Mouse (Mus musculus) limb, embryonic 11.5 days (tissue): Measurements from ENCODE around the gene Tarm1. TPM values are rescaled to one million over a fixed set of nuclear protein-coding genes. Genes with fewer than 3 reads are reported as not detected.

Experiments
- ATAC-seq: fragments of 200-750 bp; cut with Nextera tagmentation; 2 replicates; pipeline ENCODE4 v1.8.0; 2017; ENCODE audit warnings: low read depth; ENCODE audit not compliant: insufficient number of reproducible peaks, low FRiP score, low TSS enrichment
- DNase-seq: peaks from one replicate; pipeline ENCODE4 v3.0.0-alpha.2; 2015; ENCODE audit warnings: low spot score
- H3K27ac ChIP-seq: fragments of 300-500 bp; sonication (generic); replicated peaks from 2 replicates; pipeline ENCODE4 v1.5.1; 2014; ENCODE audit warnings: low read depth, mild to moderate bottlenecking, low read length
- H3K27me3 ChIP-seq: fragments of 300-500 bp; sonication (generic); 2 replicates; pipeline ENCODE4 v1.6.1; 2014; ENCODE audit warnings: mild to moderate bottlenecking, low read length, mixed read lengths; ENCODE audit not compliant: control insufficient read depth, insufficient read depth
- H3K36me3 ChIP-seq: fragments of 300-500 bp; sonication (generic); 2 replicates; pipeline ENCODE4 v1.6.1; 2014; ENCODE audit warnings: mild to moderate bottlenecking, low read length, moderate library complexity, mixed read lengths; ENCODE audit not compliant: control insufficient read depth, insufficient read depth
- H3K4me1 ChIP-seq: fragments of 300-500 bp; sonication (generic); 2 replicates; pipeline ENCODE4 v1.6.1; 2014; ENCODE audit warnings: low read length, mixed read lengths; ENCODE audit not compliant: control insufficient read depth, insufficient read depth
- H3K4me2 ChIP-seq: fragments of 300-500 bp; sonication (generic); 2 replicates; pipeline ENCODE4 v1.6.1; 2014; ENCODE audit warnings: low read depth, mild to moderate bottlenecking, moderate library complexity; ENCODE audit not compliant: severe bottlenecking
- H3K4me3 ChIP-seq: fragments of 300-500 bp; sonication (generic); 2 replicates; pipeline ENCODE4 v1.5.1; 2014; ENCODE audit warnings: low read depth, low read length
- H3K9ac ChIP-seq: fragments of 300-500 bp; sonication (generic); 2 replicates; pipeline ENCODE4 v1.6.1; 2014; ENCODE audit warnings: mild to moderate bottlenecking, low read length
- H3K9me3 ChIP-seq: fragments of 300-500 bp; sonication (generic); 2 replicates; pipeline ENCODE4 v1.6.1; 2016; ENCODE audit warnings: low read length; ENCODE audit not compliant: control insufficient read depth
- WGBS: fragments of 180-500 bp; shearing (Covaris S2); extraction: QIAGEN DNeasy Blood & Tissue Kit; methylation state at CpG from one replicate; pipeline ENCODE4 v1.1.7; 2014; 5-methylcytosine and 5-hydroxymethylcytosine counted together
- polyA plus RNA-seq: library from polyadenylated mRNA; unstranded; fragments of >200 nt; fragmentation: Nextera tagmentation; extraction: Ambion mirVana; gene quantifications from 2 replicates; pipeline ENCODE4 v1.2.1, GENCODE M21; 2014

The Tarm1 gene
- polyA plus RNA-seq, 1 experiment from 2014 or later = not detected

DNA sequence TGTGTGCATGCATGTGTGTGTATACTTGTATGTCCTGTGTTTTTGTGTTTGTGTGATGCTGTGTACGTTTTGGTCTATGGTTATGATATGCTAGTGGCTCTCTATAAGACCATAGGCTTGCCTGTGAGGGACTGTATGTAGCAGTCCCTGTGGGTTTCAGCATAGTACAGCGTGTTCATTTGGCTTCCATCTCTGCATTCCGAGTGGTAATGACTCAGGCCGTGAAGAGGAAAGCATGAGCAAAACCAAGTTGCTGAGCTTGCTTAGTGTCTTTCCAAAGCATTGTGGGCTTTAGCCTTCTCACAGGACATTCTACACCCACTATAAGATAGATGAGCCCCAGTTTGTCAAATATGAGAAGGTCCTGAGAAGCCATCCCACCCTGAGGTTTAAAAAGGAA is 39.1 kb downstream of the Tarm1 start:
- no peaks in the 10 kb centered on the region for H3K9me3 ChIP-seq
- no peak overlapping the region for H3K9ac ChIP-seq
- WGBS = 90% methylated on average over 4 of the region's 4 CpGs
- H3K36me3 ChIP-seq = no peaks in the 10 kb centered on the region
- H3K27me3 ChIP-seq = no peaks in the 10 kb centered on the region
- DNase-seq (no peak), ATAC-seq (no peak)
- no peaks in the 10 kb centered on the region for H3K4me1 ChIP-seq
- H3K27ac ChIP-seq = no peak overlapping the region
- no peak overlapping the region for H3K4me3 ChIP-seq
- H3K4me2 ChIP-seq = no peak overlapping the region

DNA sequence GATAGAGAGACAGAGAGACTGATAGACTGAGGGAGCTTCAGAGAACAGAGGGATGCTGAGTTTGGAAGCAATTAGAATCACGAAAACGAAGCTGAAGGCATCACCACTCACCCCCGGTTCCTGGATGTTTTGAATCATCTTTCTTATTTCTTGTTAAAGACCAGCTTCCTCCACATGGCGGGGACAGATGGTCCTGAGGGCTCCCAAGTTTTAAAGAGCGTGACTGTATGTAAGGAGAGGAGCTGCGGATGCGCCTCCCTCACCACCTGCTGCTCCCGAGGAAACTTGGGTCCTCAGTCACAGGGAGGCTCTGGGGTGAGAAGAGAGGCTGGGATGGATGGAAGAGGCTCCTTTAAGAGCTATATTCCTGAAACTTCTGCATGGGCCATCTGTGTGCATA is 42.2 kb downstream of the Tarm1 start:
- Histone ChIP-seq H3K27ac (no peak overlapping the region), H3K9me3 (no peaks in the 10 kb centered on the region), H3K4me3 (no peak overlapping the region), H3K9ac (no peak overlapping the region), H3K4me1 (no peaks in the 10 kb centered on the region), H3K36me3 (no peaks in the 10 kb centered on the region), H3K4me2 (no peak overlapping the region), H3K27me3 (no peaks in the 10 kb centered on the region)
- WGBS = 88% methylated on average over 8 of the region's 8 CpGs
- ATAC-seq (no peak), DNase-seq (no peak)

DNA sequence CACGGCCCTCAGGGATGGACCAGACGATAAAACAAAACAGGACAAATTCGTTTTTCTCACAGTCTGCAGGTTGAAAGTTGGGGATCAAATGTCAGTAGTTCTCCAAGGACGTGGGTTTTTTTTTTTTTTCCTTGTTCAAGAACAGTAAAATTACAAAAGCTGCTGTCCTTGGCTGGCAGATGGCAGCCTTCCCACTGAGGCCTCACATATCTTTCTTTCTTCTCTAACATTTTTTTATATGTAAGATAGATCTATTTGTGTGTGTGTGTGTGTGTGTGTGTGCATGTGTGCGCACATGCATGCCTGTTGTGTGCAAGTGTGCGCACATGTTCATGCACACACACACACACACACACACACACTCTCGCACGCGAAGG is 44.6 kb downstream of the Tarm1 start:
- ATAC-seq (no peak), DNase-seq (no peak)
- no peak overlapping the region for H3K4me3 ChIP-seq
- 79% methylated on average over 9 of the region's 9 CpGs for whole genome bisulfite sequencing
- H3K9ac ChIP-seq = no peak overlapping the region
- no peaks in the 10 kb centered on the region for H3K4me1 ChIP-seq
- H3K27me3 ChIP-seq = no peaks in the 10 kb centered on the region
- H3K36me3 ChIP-seq = no peaks in the 10 kb centered on the region
- no peak overlapping the region for H3K27ac ChIP-seq
- H3K4me2 ChIP-seq = no peak overlapping the region
- H3K9me3 ChIP-seq = no peaks in the 10 kb centered on the region

DNA sequence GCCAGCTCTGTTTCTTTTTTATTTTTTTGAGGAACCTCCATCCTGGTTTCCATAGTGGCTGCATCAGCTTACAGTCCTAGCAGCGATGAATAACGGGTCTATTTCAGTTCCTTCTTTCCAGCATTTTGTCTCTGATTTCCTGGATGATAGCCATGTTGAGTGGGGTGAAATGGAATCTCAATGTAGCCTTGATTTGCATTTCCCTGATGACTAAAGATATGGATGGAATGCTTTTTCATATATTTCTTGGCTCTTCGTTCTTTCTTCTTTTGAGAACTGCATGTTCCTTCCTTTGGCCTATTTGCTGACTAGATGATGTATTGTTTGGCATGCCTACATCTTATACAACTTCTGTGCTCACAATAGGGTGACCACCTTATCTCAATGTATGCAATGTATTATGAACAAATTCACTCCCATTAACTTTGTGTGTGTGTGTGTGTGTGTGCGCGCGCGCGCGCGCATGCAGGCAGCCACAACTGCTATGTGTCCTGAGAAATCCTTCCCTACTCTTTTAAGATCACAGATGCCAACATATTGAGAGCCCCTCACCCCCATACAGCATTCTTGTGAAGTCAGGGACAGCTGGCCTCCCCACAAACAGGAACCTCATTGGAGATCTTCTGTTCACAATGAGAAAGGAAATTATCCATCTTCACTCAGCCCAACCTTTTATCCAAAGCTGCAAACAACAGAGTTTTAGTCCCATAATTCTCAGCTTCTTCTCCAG is 45.1 kb downstream of the Tarm1 start:
- H3K4me2 ChIP-seq = no peak overlapping the region
- H3K27ac ChIP-seq = no peak overlapping the region
- no peak overlapping the region for H3K9ac ChIP-seq
- H3K4me3 ChIP-seq = no peak overlapping the region
- H3K27me3 ChIP-seq = no peaks in the 10 kb centered on the region
- 95% methylated on average over 10 of the region's 10 CpGs for WGBS
- H3K36me3 ChIP-seq = no peaks in the 10 kb centered on the region
- DNase-seq = no peak
- ATAC-seq = no peak
- H3K9me3 ChIP-seq = no peaks in the 10 kb centered on the region
- H3K4me1 ChIP-seq = no peaks in the 10 kb centered on the region

DNA sequence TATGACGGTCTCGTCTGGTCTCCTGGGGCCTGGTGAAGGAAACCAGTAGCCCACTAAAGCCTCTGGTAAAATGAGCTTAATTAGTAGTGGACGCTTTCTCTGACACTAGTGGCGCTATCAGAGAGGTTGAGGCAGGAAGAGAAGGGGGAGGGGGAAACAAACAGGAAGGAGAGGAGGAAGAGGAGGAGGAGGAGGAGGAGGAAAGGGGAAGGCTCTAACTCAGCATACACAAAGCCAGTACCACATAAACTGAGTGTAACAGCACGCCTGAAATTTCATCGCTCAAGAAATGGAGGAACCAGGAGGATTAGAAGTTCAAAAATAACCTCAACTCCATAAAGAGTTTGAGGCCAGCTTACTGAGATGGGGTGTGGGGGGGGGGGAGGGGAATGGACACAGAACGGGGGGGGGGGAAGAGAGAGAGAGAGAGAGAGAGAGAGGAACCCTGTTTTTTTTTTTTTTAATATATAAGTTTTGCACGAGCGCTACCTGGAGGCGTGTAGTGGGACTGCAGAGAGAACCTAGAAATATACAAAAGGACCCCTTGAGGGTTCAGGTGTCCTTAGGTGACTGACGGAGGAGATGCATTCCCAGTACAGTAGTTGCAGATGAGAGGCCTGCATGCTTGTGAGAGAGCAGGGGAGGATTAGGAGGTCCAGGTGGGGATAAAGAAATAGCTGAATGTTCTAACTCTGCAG is 48.8 kb downstream of the Tarm1 start:
- Histone ChIP-seq H3K4me3 (no peak overlapping the region), H3K36me3 (no peaks in the 10 kb centered on the region), H3K9ac (no peak overlapping the region), H3K9me3 (no peaks in the 10 kb centered on the region), H3K27me3 (no peaks in the 10 kb centered on the region), H3K4me2 (no peak overlapping the region), H3K27ac (no peak overlapping the region), H3K4me1 (no peaks in the 10 kb centered on the region)
- ATAC-seq = no peak
- DNase-seq = no peak
- 49% methylated on average over 10 of the region's 11 CpGs for WGBS

DNA sequence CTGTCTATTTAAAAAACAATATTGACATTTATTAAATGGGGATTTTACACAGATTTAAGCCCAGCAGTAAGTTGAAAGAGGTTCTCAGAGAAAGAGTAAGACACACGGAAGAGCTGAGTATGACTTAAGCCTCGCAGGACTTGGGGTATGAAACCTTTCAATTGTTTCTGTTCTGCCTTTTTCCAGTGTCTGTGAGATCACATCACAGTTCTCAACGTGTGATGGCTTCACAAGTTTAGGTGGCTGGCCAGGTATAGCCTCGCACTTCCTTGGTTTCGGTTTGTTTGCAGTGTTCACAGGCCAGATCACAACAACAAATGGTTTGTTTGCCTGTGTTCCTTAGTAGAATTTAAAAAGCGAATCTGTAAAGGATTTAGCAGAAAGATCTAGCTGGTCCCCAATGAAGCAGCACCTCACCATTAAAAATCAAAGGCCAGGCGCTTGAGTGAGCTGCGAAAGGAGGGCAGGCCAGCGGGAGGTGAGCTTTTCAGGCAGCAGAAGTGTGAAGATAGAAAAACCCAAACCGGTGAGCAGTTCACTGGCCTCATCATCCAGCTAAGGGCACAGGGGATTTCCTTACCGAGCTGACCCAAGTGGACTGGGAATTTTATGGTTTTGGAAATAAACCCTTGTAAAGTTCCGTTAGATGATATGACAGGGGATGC is 49.5 kb downstream of the Tarm1 start:
- 37% methylated on average over 12 of the region's 12 CpGs for WGBS
- no peaks in the 10 kb centered on the region for H3K4me1 ChIP-seq
- H3K27me3 ChIP-seq = no peaks in the 10 kb centered on the region
- H3K27ac ChIP-seq = no peak overlapping the region
- no peaks in the 10 kb centered on the region for H3K36me3 ChIP-seq
- H3K4me3 ChIP-seq = no peak overlapping the region
- H3K9me3 ChIP-seq = no peaks in the 10 kb centered on the region
- DNase-seq = no peak
- H3K9ac ChIP-seq = no peak overlapping the region
- H3K4me2 ChIP-seq = no peak overlapping the region
- ATAC-seq = no peak

DNA sequence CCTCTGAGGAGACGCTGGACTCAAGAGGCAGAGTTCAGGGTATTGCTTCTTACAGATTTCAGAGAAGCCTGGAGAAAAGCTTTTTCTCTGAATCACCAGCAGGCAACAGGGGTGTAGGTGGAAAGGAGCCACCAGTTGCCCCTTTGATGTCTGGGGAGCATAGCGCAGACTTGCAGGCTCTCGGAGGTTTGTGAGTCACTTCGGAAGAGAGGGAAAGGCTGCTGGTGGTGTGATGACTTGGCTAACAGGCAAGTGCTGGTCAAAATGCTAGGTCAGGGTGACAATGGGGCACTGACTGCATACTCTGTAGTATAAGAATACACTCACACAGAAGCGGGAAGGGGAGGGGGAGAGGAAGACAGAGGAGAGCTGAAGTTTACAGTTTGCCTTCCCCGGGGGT is 51.3 kb downstream of the Tarm1 start:
- Histone ChIP-seq H3K4me1 (no peaks in the 10 kb centered on the region), H3K9ac (no peak overlapping the region), H3K9me3 (no peaks in the 10 kb centered on the region), H3K36me3 (no peaks in the 10 kb centered on the region), H3K27ac (no peak overlapping the region), H3K27me3 (no peaks in the 10 kb centered on the region), H3K4me3 (no peak overlapping the region), H3K4me2 (no peak overlapping the region)
- ATAC-seq = no peak
- WGBS = 28% methylated on average over 6 of the region's 6 CpGs
- no peak for DNase-seq

DNA sequence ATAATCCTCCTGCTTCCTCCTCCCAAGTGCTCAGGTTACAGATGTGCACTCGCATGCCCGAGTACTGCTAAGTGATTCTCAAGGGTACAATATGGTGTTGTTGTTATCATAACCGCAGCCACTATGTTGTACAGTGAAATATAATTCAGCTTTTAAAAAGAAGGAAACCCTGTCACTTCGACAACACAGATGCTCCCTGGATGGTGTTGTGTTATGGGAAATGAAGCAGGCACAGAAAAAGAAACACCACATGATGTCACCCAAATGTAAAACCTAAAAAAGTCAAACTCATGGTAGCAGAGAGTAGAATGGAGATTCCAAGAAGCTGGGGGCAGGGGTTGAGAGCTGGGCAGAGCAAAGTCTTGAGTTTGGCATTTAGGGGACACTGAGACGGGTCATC is 51.8 kb downstream of the Tarm1 start:
- H3K4me3 ChIP-seq = no peak overlapping the region
- WGBS = 56% methylated on average over 5 of the region's 5 CpGs
- DNase-seq = no peak
- ATAC-seq = no peak
- H3K9me3 ChIP-seq = no peaks in the 10 kb centered on the region
- no peak overlapping the region for H3K4me2 ChIP-seq
- no peaks in the 10 kb centered on the region for H3K4me1 ChIP-seq
- no peaks in the 10 kb centered on the region for H3K27me3 ChIP-seq
- no peaks in the 10 kb centered on the region for H3K36me3 ChIP-seq
- no peak overlapping the region for H3K27ac ChIP-seq
- no peak overlapping the region for H3K9ac ChIP-seq
